In genomic region chr19:10013348-10013747, GRCm38 (mm10) we compare ENCODE assay signal across 10 mouse cellular contexts. TPM values are rescaled to one million over a fixed set of nuclear protein-coding genes. Genes with fewer than 3 reads are reported as not detected.
A peak's percentile ranks its signal among the peaks of the same experiment; 100 is the strongest.
DNase-seq lines count a peak whose midpoint lies in the region; ATAC-seq and TF ChIP-seq lines count a peak whose summit lies in the region.
"Had no signal": no experiment of that assay in that cellular context is flagged by ENCODE, and none has a peak within 500 bp of the region (broad histone marks: within the 10 kb centered on the region; RNA-seq: fewer than 3 reads in every experiment).

No protein-coding gene starts in this region.

- no peaks in the 10 kb centered on the region for H3K27me3 ChIP-seq in kidney, postnatal 0 days (ENCODE audit: insufficient read depth, low read length)
- H3K27me3 ChIP-seq in heart, postnatal 0 days (ENCODE audit: control insufficient read depth, insufficient read depth, low read length): no peaks in the 10 kb centered on the region
- no peaks in the 10 kb centered on the region for H3K27me3 ChIP-seq in neural tube, embryonic 13.5 days
- H3K27me3 ChIP-seq: forebrain, embryonic 13.5 days had no signal

- H3K27ac ChIP-seq in kidney, postnatal 0 days: peak overlapping the region; percentile 88
- peak overlapping the region; percentile 67 for H3K27ac ChIP-seq in heart, postnatal 0 days (ENCODE audit: low read depth)
- peak overlapping the region; percentile 56 for H3K27ac ChIP-seq in neural tube, embryonic 13.5 days (replicated peaks)
- H3K27ac ChIP-seq: forebrain, embryonic 13.5 days had no signal

- intact Hi-C loops in left cerebral cortex, postnatal 4 days (cut with DNase I): no loop called here

- no peaks in the 10 kb centered on the region for H3K36me3 ChIP-seq in kidney, postnatal 0 days (ENCODE audit: insufficient read depth, low read length)
- H3K36me3 ChIP-seq in heart, postnatal 0 days (replicated peaks; ENCODE audit: control insufficient read depth, insufficient read depth, low read length): no peaks in the 10 kb centered on the region
- H3K36me3 ChIP-seq in neural tube, embryonic 13.5 days: no peaks in the 10 kb centered on the region

- no peak for DNase-seq in kidney, postnatal 0 days (ENCODE audit: low spot score)
- DNase-seq in kidney, adult 18-20 months: no peak
- peak; percentile 39 for DNase-seq in embryo, embryonic 10 days (ENCODE audit: low spot score)
- no peak for DNase-seq in heart, postnatal 0 days (ENCODE audit: low spot score)
- DNase-seq in left cerebral cortex, postnatal 4 days: no peak
- DNase-seq in natural killer cell, adult 2 months (ENCODE audit: low spot score in 2 of 2): no peak
- no peak for DNase-seq in cerebellum, adult 11 months
- DNase-seq: right cerebral cortex, postnatal 25 days had no signal

- H3K4me3 ChIP-seq in kidney, postnatal 0 days (replicated peaks; ENCODE audit: low read depth, low read length): no peak overlapping the region
- no peak overlapping the region for H3K4me3 ChIP-seq in heart, postnatal 0 days (ENCODE audit: low read depth, low read length)
- H3K4me3 ChIP-seq in neural tube, embryonic 13.5 days: no peak overlapping the region
- H3K4me3 ChIP-seq: forebrain, embryonic 13.5 days had no signal

- 18% methylated on average over 3 of the region's 3 CpGs for WGBS in kidney, postnatal 0 days
- WGBS in heart, postnatal 0 days: 32% methylated on average over 3 of the region's 3 CpGs
- 60% methylated on average over 3 of the region's 3 CpGs for WGBS in neural tube, embryonic 13.5 days

- H3K4me1 ChIP-seq in kidney, postnatal 0 days (replicated peaks; ENCODE audit: insufficient read depth, low read length): peaks cover 10% of the 10 kb centered on the region
- H3K4me1 ChIP-seq in heart, postnatal 0 days (ENCODE audit: control insufficient read depth, insufficient read depth): peaks cover 14% of the 10 kb centered on the region; the same call in 1 of the 2 replicates
- H3K4me1 ChIP-seq in neural tube, embryonic 13.5 days (replicated peaks): peaks cover 6% of the 10 kb centered on the region

- ATAC-seq in kidney, postnatal 0 days (replicated peaks; ENCODE audit: low FRiP score, low read depth): no peak
- no peak for ATAC-seq in heart, postnatal 0 days (ENCODE audit: insufficient read depth, low read depth)
- ATAC-seq in neural tube, embryonic 13.5 days (ENCODE audit: low read depth): no peak
- ATAC-seq: forebrain, embryonic 13.5 days had no signal

- no peak for TF ChIP-seq CTCF in kidney, postnatal 0 days (IDR thresholded peaks at IDR 0.05; ENCODE audit: low read depth)
- no peak for TF ChIP-seq CTCF in heart, postnatal 0 days (IDR thresholded peaks at IDR 0.05; ENCODE audit: low read depth)

- no peak overlapping the region for H3K4me2 ChIP-seq in kidney, postnatal 0 days (ENCODE audit: low read length)
- no peak overlapping the region for H3K4me2 ChIP-seq in heart, postnatal 0 days (ENCODE audit: low read depth, low read length)
- H3K4me2 ChIP-seq in neural tube, embryonic 13.5 days: no peak overlapping the region
- H3K4me2 ChIP-seq: forebrain, embryonic 13.5 days had no signal

- TF ChIP-seq EP300 in heart, postnatal 0 days (IDR thresholded peaks at IDR 0.05; ENCODE audit: low read depth): no peak

- H3K9ac ChIP-seq in kidney, postnatal 0 days (ENCODE audit: low read depth, low read length): no peak overlapping the region
- H3K9ac ChIP-seq in heart, postnatal 0 days (replicated peaks; ENCODE audit: low read depth, low read length): no peak overlapping the region
- no peak overlapping the region for H3K9ac ChIP-seq in neural tube, embryonic 13.5 days
- H3K9ac ChIP-seq: forebrain, embryonic 13.5 days had no signal

- no peaks in the 10 kb centered on the region for H3K9me3 ChIP-seq in kidney, postnatal 0 days (replicated peaks; ENCODE audit: low read length)
- no peaks in the 10 kb centered on the region for H3K9me3 ChIP-seq in heart, postnatal 0 days (replicated peaks; ENCODE audit: control insufficient read depth, low read length)
- no peaks in the 10 kb centered on the region for H3K9me3 ChIP-seq in neural tube, embryonic 13.5 days
- H3K9me3 ChIP-seq: forebrain, embryonic 13.5 days had no signal

RNA-seq across cellular contexts. Expression of gene Rab3il1, which starts 11.9 kb away (rescaled TPM):
- polyA plus RNA-seq in kidney, postnatal 0 days (2015; fragmentation: Nextera tagmentation; extraction: Ambion mirVana): 30.6 and 31.5 TPM in 2 replicates
- total RNA-seq in heart, postnatal 0 days (2014; rRNA removed; ENCODE audit: low replicate concordance): 16.3 and 27.4 TPM in 2 replicates
- 17.9 and 20.7 TPM in 2 replicates for polyA plus RNA-seq in heart, postnatal 0 days (2015; fragmentation: Nextera tagmentation; extraction: Ambion mirVana)
- polyA plus RNA-seq in neural tube, embryonic 13.5 days (2015; fragmentation: Nextera tagmentation; extraction: Ambion mirVana): 25.2 and 26.2 TPM in 2 replicates
- 10 to 100 TPM; 12.9 to 14.9 TPM for total RNA-seq in left cerebral cortex, postnatal 4 days (2021)

RNA-seq across cellular contexts. Expression of gene Best1, which starts 11.9 kb away (rescaled TPM):
- 1.8 and 3.3 TPM in 2 replicates for polyA plus RNA-seq in kidney, postnatal 0 days (2015; fragmentation: Nextera tagmentation; extraction: Ambion mirVana)
- total RNA-seq in heart, postnatal 0 days (2014; rRNA removed; ENCODE audit: low replicate concordance): not detected in 2 replicates
- polyA plus RNA-seq in heart, postnatal 0 days (2015; fragmentation: Nextera tagmentation; extraction: Ambion mirVana): 0.26 and 0.33 TPM in 2 replicates
- 1.0 and 1.5 TPM in 2 replicates for polyA plus RNA-seq in neural tube, embryonic 13.5 days (2015; fragmentation: Nextera tagmentation; extraction: Ambion mirVana)
- 1 to 10 TPM; 1.7 to 2.1 TPM for total RNA-seq in left cerebral cortex, postnatal 4 days (2021)

RNA-seq across cellular contexts. Expression of gene Fads3, which starts 28.0 kb away (rescaled TPM):
- polyA plus RNA-seq in kidney, postnatal 0 days (2015; fragmentation: Nextera tagmentation; extraction: Ambion mirVana): 35.0 and 37.4 TPM in 2 replicates
- 106 and 156 TPM in 2 replicates for total RNA-seq in heart, postnatal 0 days (2014; rRNA removed; ENCODE audit: low replicate concordance)
- 21.4 and 23.3 TPM in 2 replicates for polyA plus RNA-seq in heart, postnatal 0 days (2015; fragmentation: Nextera tagmentation; extraction: Ambion mirVana)
- 18.8 and 19.1 TPM in 2 replicates for polyA plus RNA-seq in neural tube, embryonic 13.5 days (2015; fragmentation: Nextera tagmentation; extraction: Ambion mirVana)
- total RNA-seq in left cerebral cortex, postnatal 4 days (2021): 10 to 100 TPM; 52.8 to 60.4 TPM

RNA-seq across cellular contexts. Expression of gene Fth1, which starts 33.0 kb away (rescaled TPM):
- 2,883 and 2,906 TPM in 2 replicates for polyA plus RNA-seq in kidney, postnatal 0 days (2015; fragmentation: Nextera tagmentation; extraction: Ambion mirVana)
- 396 and 524 TPM in 2 replicates for total RNA-seq in heart, postnatal 0 days (2014; rRNA removed; ENCODE audit: low replicate concordance)
- 3,148 and 3,286 TPM in 2 replicates for polyA plus RNA-seq in heart, postnatal 0 days (2015; fragmentation: Nextera tagmentation; extraction: Ambion mirVana)
- 1,616 and 1,651 TPM in 2 replicates for polyA plus RNA-seq in neural tube, embryonic 13.5 days (2015; fragmentation: Nextera tagmentation; extraction: Ambion mirVana)
- 1,000 to 10,000 TPM; 1,213 to 1,248 TPM for total RNA-seq in left cerebral cortex, postnatal 4 days (2021)
